Mouse (Mus musculus) lung, postnatal 0 days (tissue): ENCODE results near the gene Fam20b.

Experiments
- CTCF ChIP-seq: IDR thresholded peaks from 2 replicates; pipeline ENCODE4 v1.5.1; 2016; ENCODE audit warnings: antibody characterized with exemption, mild to moderate bottlenecking
- EP300 ChIP-seq: IDR thresholded peaks from 2 replicates; pipeline ENCODE4 v1.6.1; 2016; ENCODE audit warnings: antibody characterized with exemption, mild to moderate bottlenecking, control low read depth

DNA sequence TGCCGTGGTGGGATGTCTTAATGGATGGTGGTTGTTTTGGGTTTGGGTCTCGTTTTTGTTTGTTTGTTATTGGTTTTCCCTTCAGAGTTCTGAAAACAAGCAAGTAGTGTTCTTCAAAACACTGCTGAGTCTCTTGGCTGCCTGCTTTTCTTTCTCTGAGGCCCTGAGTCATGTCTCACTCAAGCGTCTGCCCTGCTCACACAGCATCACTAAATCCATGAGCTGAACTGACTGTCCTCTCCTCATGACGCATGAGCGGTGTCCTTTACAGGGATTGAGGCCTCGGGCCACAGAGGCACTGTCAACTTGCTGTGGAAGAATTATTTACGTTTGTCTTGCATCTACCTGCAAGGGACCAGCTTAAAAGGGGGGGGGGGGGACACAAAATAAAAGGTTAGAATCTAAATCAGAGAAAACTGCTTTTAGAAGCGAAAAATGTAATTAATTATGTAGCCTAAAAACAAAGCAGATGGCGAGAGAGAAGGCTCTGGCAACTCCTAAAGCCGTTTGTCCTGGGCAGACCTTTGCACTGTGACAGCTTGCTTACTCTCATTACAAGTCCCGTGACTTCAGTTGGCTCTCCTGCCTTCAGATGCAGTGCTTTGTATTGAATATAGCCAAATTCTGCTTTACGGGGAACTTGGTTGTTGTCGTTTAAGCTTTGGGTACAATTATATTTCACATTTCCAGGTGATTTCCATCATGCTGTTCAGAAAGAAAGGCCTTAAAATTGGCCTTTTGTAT, 73.9 kb downstream of the Fam20b start:
- no peak for TF ChIP-seq EP300
- TF ChIP-seq CTCF, result no peak
